Mouse (Mus musculus) heart, embryonic 10.5 days (tissue): Measurements from ENCODE around the gene Stx1a. TPM values are rescaled to one million over a fixed set of nuclear protein-coding genes. Genes with fewer than 3 reads are reported as not detected.
A peak's percentile ranks its signal among the peaks of the same experiment; 100 is the strongest.
"Not testable (repeated sequence)": the region's sequence is repeated elsewhere in the genome, so short reads cannot be mapped to it uniquely, and the experiment has no call there.

Experiments used
- DNase-seq: peaks from one replicate; pipeline ENCODE4 v3.0.0-alpha.2; 2017; ENCODE audit warnings: low spot score
- H3K27ac ChIP-seq: fragments of 300-500 bp; sonication (generic); 2 replicates; pipeline ENCODE4 v1.5.1; 2016; ENCODE audit warnings: mild to moderate bottlenecking
- H3K27me3 ChIP-seq: fragments of 300-500 bp; sonication (generic); 2 replicates; pipeline ENCODE4 v1.6.1; 2016; ENCODE audit warnings: mild to moderate bottlenecking; ENCODE audit not compliant: poor library complexity, insufficient read depth, severe bottlenecking
- H3K36me3 ChIP-seq: fragments of 300-500 bp; sonication (generic); 2 replicates; pipeline ENCODE4 v1.6.1; 2016; ENCODE audit warnings: mild to moderate bottlenecking, moderate library complexity
- H3K4me1 ChIP-seq: fragments of 300-500 bp; sonication (generic); 2 replicates; pipeline ENCODE4 v1.6.1; 2016; ENCODE audit warnings: mild to moderate bottlenecking
- H3K4me3 ChIP-seq: fragments of 300-500 bp; sonication (generic); 2 replicates; pipeline ENCODE4 v1.5.1; 2016; ENCODE audit warnings: mild to moderate bottlenecking, moderate library complexity
- H3K9me3 ChIP-seq: fragments of 300-500 bp; sonication (generic); 2 replicates; pipeline ENCODE4 v1.6.1; 2016; ENCODE audit warnings: mild to moderate bottlenecking, moderate library complexity
- WGBS: fragments of 180-500 bp; shearing (Covaris S2); methylation state at CpG from one replicate; pipeline ENCODE4 v1.1.7; 2016; 5-methylcytosine and 5-hydroxymethylcytosine counted together
- polyA plus RNA-seq: library from polyadenylated mRNA; unstranded; fragments of >200 nt; fragmentation: Nextera tagmentation; extraction: Ambion mirVana; gene quantifications from 2 replicates; pipeline ENCODE4 v1.2.1, GENCODE M21; 2016

The Stx1a gene
- polyA plus RNA-seq, 1 experiment from 2014 or later: 8.5 TPM

- DNase-seq, H3K9me3 ChIP-seq, H3K27me3 ChIP-seq: not testable (repeated sequence)
- H3K27ac ChIP-seq: peak within 1 kb of the TSS; percentile 88
- peaks cover 50% of the 10 kb centered on the region for H3K36me3 ChIP-seq
- H3K4me1 ChIP-seq: peaks cover 22% of the 10 kb centered on the region; the same call in 1 of the 2 replicates
- 70% methylated on average over 9 of the region's 9 CpGs for WGBS
- peak within 1 kb of the TSS; percentile 86 for H3K4me3 ChIP-seq
Measured at GRCm38 (mm10) chr5:135064909-135065446, 41.7 kb downstream of the Stx1a start, which contains the start of gene Bud23. TSS of gene Bud23 (minus strand) at chr5:135064959.

DNA sequence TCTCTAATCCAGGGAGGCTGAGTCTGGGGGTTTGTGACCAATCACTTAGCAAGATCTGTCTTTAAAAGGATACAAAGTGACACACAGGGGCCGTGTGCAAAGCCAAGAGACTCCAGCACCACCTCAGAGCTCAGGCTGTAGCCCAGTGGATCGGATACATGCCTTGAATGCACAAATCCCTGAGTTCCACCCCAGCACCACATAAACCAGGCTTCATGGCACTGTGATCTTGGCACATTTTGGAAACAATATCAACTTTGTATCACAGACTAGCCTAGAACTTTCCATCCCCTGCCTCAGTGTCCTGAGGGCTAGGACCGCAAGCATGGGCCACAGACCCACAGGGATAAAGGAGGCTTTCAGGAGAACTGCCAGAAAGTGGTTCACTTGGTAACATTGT is 42.7 kb downstream of the Stx1a start:
- H3K36me3 ChIP-seq: peaks cover 40% of the 10 kb centered on the region
- no peak for DNase-seq
- no peaks in the 10 kb centered on the region for H3K9me3 ChIP-seq
- H3K4me3 ChIP-seq: no peak overlapping the region
- no peak overlapping the region for H3K27ac ChIP-seq
- H3K27me3 ChIP-seq: no peaks in the 10 kb centered on the region
- WGBS: 86% methylated on average over 3 of the region's 3 CpGs
- H3K4me1 ChIP-seq: peaks cover 22% of the 10 kb centered on the region; the same call in 1 of the 2 replicates

- no peak for DNase-seq
- Histone ChIP-seq H3K9me3 (no peaks in the 10 kb centered on the region), H3K36me3 (peaks cover 29% of the 10 kb centered on the region), H3K4me1 (peaks cover 19% of the 10 kb centered on the region), H3K4me3 (no peak overlapping the region), H3K27me3 (peaks cover 11% of the 10 kb centered on the region), H3K27ac (no peak overlapping the region)
- 76% methylated on average over 3 of the region's 3 CpGs for WGBS
Measured at GRCm38 (mm10) chr5:135070448-135070847, 47.2 kb downstream of the Stx1a start.

GRCm38 (mm10) chr5:135072061-135072460 is 48.8 kb downstream of the Stx1a start:
- H3K27ac ChIP-seq: no peak overlapping the region
- H3K4me1 ChIP-seq: peaks cover 20% of the 10 kb centered on the region
- H3K27me3 ChIP-seq: peaks cover 11% of the 10 kb centered on the region
- no peak for DNase-seq
- no peak overlapping the region for H3K4me3 ChIP-seq
- 91% methylated on average over 2 of the region's 2 CpGs for WGBS
- peaks cover 17% of the 10 kb centered on the region for H3K36me3 ChIP-seq
- H3K9me3 ChIP-seq: no peaks in the 10 kb centered on the region

- Histone ChIP-seq H3K27me3 (peaks cover 11% of the 10 kb centered on the region), H3K4me1 (peaks cover 26% of the 10 kb centered on the region), H3K27ac (no peak overlapping the region), H3K36me3 (0 out of 2 replicates have a peak, but pooled peaks cover 10% of the 10 kb centered on the region), H3K9me3 (no peaks in the 10 kb centered on the region), H3K4me3 (no peak overlapping the region)
- no peak for DNase-seq
- WGBS: 44% methylated on average over 6 of the region's 6 CpGs
Measured at GRCm38 (mm10) chr5:135072720-135073119, 49.4 kb downstream of the Stx1a start.

DNA sequence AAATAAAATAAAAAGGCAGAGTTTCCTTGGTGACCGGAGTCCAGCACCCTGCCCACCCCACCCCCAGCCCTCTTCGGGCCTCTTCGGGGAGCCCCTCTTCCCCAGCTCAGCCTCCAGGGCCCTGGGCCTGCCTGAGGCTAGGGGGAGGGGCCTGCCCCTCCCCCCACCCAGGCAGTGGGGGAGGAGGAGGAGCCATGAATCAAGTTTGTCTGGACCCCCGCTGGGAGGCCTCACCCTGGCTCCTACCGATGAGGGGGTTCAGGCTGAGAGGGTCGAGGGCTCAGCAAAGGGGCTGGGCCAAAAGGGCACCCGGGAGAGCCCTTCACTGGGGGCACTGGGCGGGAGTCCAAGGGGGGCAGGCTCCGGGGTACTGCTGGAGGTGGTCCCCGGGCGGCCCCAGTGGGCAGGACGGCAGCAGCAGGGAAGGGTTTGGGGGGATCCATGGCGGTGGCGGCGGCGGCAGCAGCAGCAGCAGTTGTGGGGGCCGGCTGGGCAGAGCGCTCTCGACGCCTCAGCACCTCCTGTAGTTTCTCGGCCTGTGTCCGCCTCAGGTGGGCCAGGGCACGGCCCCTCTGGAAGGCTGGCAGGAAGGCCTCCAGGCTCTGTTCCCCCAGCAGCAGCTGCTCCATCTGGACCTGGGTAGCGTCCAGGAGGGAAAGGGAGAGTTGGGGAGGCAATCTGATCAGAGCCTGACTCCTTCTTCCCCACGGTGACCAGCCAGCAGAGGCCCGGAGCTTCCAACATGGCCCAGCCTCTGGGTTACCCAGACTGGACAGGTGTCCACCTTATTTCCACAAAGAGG is 50.3 kb downstream of the Stx1a start:
- 0 out of 2 replicates have a peak, but pooled peaks cover 4% of the 10 kb centered on the region for H3K36me3 ChIP-seq
- DNase-seq: no peak
- peaks cover 34% of the 10 kb centered on the region for H3K4me1 ChIP-seq
- 22% methylated on average over 26 of the region's 26 CpGs for WGBS
- peak overlapping the region; percentile 45 for H3K4me3 ChIP-seq
- H3K27me3 ChIP-seq: peaks cover 11% of the 10 kb centered on the region
- H3K27ac ChIP-seq: peak overlapping the region; percentile 81
- H3K9me3 ChIP-seq: no peaks in the 10 kb centered on the region

GRCm38 (mm10) chr5:135075655-135076054 is 52.4 kb downstream of the Stx1a start:
- Histone ChIP-seq H3K27me3 (peaks cover 11% of the 10 kb centered on the region), H3K4me3 (no peak overlapping the region), H3K9me3 (no peaks in the 10 kb centered on the region), H3K4me1 (peaks cover 35% of the 10 kb centered on the region), H3K36me3 (0 out of 2 replicates have a peak, but pooled peaks cover 3% of the 10 kb centered on the region), H3K27ac (no peak overlapping the region)
- WGBS: 64% methylated on average over 4 of the region's 4 CpGs
- no peak for DNase-seq

DNA sequence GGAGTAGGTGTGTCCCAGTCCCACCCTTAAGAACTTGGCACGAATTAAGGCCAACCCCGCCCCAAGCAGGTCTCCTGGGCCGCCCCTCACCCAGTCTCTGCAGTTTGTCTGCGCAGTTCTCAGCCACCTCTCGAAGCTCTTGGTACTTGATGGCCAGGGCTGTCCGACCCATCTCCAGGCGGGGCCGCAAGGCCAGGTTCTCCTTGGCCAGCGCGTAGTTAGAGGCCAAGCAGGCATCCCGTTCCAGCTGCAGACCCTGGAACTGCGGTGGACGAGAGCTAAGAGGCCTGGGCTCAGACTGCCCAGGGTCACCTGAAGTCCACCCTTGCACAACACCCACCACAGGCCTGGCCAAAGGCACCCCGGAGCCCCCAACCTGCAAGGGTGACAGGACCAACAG is 53.1 kb downstream of the Stx1a start:
- 84% methylated on average over 14 of the region's 14 CpGs for WGBS
- H3K36me3 ChIP-seq: 0 out of 2 replicates have a peak, but pooled peaks cover 3% of the 10 kb centered on the region
- peaks cover 35% of the 10 kb centered on the region for H3K4me1 ChIP-seq
- H3K27ac ChIP-seq: no peak overlapping the region
- no peaks in the 10 kb centered on the region for H3K9me3 ChIP-seq
- no peak overlapping the region for H3K4me3 ChIP-seq
- DNase-seq: no peak
- peaks cover 11% of the 10 kb centered on the region for H3K27me3 ChIP-seq

DNA sequence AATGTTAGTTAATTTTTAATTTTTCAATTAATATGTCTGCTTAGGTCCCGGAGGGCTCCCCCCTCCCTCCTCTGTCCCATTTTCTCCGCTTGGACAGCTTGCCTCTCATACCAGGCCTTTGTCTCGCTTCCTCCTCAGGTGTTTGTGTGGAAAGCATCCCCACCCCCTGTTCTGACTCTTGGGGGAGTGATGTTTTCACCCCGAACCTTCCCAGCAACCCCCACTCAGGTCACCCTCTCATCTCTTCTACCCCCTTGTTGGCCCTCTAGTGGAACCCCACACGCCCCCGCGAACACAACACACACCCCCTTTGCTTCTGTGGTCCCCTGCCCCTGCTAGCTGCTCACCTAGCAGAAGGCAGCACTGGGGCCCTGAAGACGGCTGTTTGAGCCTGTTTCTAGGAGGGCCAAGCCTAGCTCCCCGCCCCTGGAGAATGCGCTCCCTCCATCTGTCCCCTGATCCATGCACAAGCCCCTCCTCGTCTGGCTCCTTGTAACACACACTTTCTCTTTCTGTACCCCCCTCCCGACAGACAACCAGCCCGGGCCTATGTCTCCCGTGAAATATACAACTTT is 53.7 kb downstream of the Stx1a start:
- Histone ChIP-seq H3K27me3 (peaks cover 11% of the 10 kb centered on the region), H3K9me3 (no peaks in the 10 kb centered on the region), H3K4me1 (peaks cover 35% of the 10 kb centered on the region), H3K27ac (peak overlapping the region; percentile 94), H3K36me3 (0 out of 2 replicates have a peak, but pooled peaks cover 3% of the 10 kb centered on the region), H3K4me3 (peak overlapping the region; percentile 94)
- 38% methylated on average over 14 of the region's 14 CpGs for whole genome bisulfite sequencing
- no peak for DNase-seq

- H3K9me3 ChIP-seq: no peaks in the 10 kb centered on the region
- peak; percentile 91 for DNase-seq
- WGBS: under 1% methylated on average over 66 of the region's 83 CpGs
- H3K36me3 ChIP-seq: no peaks in the 10 kb centered on the region
- peaks cover 34% of the 10 kb centered on the region for H3K4me1 ChIP-seq
- H3K27me3 ChIP-seq: peaks cover 11% of the 10 kb centered on the region
- peak within 1 kb of the TSS; percentile 94 for H3K4me3 ChIP-seq
- H3K27ac ChIP-seq: peak within 1 kb of the TSS; percentile 94
Measured at GRCm38 (mm10) chr5:135077564-135078481, 54.5 kb downstream of the Stx1a start, which contains the start of gene Vps37d. TSS of gene Vps37d (minus strand) at chr5:135078266.

- WGBS: 1% methylated on average over 11 of the region's 11 CpGs
- DNase-seq: no peak
- H3K27ac ChIP-seq: peak overlapping the region; percentile 94
- no peaks in the 10 kb centered on the region for H3K9me3 ChIP-seq
- H3K4me1 ChIP-seq: peaks cover 28% of the 10 kb centered on the region
- H3K36me3 ChIP-seq: no peaks in the 10 kb centered on the region
- peak overlapping the region; percentile 94 for H3K4me3 ChIP-seq
- peaks cover 10% of the 10 kb centered on the region for H3K27me3 ChIP-seq
Measured at GRCm38 (mm10) chr5:135078482-135078810, 55.2 kb downstream of the Stx1a start.

- peaks cover 11% of the 10 kb centered on the region for H3K27me3 ChIP-seq
- H3K36me3 ChIP-seq: no peaks in the 10 kb centered on the region
- peaks cover 22% of the 10 kb centered on the region for H3K4me1 ChIP-seq
- no peak overlapping the region for H3K27ac ChIP-seq
- DNase-seq: no peak
- H3K9me3 ChIP-seq: no peaks in the 10 kb centered on the region
- H3K4me3 ChIP-seq: no peak overlapping the region
- WGBS: 87% methylated on average over 2 of the region's 2 CpGs
Measured at GRCm38 (mm10) chr5:135079578-135079977, 56.3 kb downstream of the Stx1a start.
